Mouse (Mus musculus) thymus, postnatal 36 days (tissue): Measurements from ENCODE around the gene Jam3.
"Not testable (repeated sequence)": the region's sequence is repeated elsewhere in the genome, so short reads cannot be mapped to it uniquely, and the experiment has no call there.

Experiments
- DNase-seq, 2 experiments: peaks; one replicate each; pipeline ENCODE4 v3.0.0; 2022; ENCODE audit warnings: mixed read lengths in 2 of 2

The Jam3 gene

DNA sequence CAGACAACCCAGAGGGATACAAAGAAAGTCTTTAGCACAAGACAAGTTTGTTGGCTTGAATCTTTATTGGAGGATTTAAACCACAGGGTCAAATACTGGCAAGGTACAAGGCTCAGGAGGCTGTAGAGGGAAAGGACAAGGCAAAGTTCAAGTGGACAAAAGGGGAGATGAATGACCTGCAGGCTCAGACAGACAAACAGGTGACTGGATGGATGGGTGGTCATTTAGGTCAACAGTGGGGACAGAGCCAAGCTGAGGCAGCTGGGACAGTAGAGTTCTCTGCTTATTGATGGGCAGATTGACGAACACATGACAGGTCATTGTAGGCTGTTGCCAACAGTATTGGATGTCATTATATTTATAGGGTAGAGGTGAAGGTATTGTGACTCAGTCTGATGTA, 11.8 kb upstream of the Jam3 start:
- DNase-seq: no peak

DNA sequence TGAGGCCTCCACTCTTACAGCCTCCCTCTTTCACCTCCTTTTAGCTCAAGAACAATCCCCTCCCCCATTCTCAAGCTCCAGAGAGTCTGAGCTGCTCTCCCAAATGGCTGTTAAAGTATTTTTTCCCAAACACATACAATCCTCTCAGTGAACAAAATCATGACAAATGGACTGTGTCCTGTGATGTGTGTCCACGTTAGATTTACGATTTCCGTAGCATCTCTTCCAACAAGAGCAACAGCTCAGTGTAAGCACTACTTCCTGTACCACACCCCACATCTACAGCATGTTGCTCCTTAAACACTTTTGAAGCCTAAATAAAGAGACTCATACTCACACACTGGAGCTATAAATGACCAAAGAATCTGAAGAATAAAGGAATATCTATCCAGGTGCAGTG, 10.4 kb upstream of the Jam3 start:
- no peak for DNase-seq

DNA sequence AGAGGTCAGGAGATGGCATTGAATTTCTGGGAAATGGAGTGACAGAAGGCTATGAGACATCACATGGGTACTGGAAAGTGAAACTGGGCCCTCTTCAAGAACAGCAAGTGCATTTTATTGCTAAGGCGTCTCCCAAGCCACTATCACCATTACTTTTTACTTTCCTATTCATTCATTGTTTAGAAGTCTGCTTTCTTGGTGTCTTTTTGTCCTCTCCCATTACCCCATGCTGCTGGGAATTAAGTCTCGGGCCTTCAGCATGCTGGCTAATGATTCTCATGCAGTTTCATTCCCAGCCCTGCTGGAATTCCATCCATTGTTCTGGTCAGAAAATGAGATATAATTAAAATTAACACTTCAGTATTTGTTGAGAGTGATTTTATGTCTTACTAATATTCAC, 9.7 kb upstream of the Jam3 start:
- no peak for DNase-seq

GRCm38 (mm10) chr9:27163661-27164060, 8.4 kb upstream of the Jam3 start:
- not testable (repeated sequence) for DNase-seq

- DNase-seq: no peak
Measured at GRCm38 (mm10) chr9:27153861-27154260, 1.4 kb downstream of the Jam3 start.

DNA sequence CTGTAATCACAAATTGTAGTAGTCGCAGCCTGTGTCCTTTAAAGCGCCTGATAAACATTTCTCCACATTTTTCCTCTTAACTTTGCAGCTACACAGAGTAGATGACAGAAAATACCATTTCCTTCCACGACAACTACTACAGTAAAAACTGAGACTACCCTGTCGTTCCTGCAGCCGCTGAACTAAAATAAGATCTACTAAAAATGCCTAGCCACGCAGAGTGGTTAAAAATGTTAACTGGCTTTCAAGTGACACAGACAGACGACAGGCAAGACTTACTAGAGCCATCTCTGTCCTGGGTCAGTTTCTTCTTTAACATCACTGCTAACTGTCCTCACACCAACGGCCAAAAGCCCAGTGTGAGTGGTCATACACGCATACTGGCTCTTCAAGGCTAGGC, 5.4 kb downstream of the Jam3 start:
- DNase-seq: no peak

DNA sequence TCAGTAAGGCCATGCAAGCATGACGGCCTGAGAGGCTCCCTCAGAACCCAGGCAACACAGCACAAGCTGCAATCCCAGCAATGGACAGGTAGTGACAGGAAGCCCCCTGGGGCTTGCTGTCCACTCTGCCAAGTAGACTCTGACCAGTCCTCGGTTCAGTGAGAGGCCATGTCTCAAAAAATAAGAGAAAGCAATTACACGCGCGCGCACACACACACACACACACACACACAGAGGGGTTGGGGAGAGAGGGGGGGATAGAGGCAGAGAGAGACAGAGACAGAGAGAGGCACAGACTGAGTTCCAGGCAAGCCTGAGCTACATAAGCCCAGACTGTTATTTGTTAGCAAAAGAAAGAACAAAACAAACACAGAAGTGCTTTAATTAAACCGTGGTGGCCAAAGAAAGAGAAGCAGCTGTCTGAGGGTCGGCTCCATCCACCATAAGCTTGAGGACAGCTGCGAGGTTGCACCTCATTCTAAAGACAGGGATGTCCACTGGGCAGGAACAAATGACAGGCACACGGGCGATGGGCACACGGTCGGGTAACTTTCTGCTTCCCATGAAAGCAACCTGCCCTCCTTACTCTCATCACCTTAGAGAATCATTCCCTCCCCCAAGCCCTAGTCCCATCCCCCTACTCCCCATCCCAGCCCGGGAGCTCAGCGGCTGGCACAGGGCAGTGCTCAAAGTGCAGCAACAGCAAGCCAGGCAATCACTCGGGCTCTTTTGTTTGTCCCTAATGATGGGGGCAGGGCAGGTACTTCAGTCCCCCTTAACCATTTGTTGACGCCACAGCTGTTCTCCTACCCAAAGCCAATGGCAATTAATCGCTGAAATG, 6.4 kb downstream of the Jam3 start:
- DNase-seq: no peak

DNA sequence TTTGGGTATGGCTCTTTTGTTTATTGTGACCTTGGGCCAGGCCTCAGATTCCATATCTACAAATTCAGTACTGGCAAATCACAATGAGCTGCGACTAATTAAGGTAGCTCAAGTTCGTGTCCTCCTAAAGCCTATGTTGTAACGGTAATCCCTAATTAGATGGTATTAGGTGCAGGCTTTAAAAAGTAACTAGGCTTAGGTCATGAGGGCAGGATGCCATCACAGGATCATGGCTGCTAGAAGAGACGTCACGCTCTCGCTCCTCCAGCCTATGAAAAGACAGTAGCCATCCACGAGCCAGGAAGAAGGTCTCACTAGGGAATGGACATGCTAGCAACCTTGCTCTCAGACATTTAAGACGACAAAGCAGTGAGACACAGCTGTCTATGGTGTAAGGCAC, 7.3 kb downstream of the Jam3 start:
- no peak for DNase-seq

DNA sequence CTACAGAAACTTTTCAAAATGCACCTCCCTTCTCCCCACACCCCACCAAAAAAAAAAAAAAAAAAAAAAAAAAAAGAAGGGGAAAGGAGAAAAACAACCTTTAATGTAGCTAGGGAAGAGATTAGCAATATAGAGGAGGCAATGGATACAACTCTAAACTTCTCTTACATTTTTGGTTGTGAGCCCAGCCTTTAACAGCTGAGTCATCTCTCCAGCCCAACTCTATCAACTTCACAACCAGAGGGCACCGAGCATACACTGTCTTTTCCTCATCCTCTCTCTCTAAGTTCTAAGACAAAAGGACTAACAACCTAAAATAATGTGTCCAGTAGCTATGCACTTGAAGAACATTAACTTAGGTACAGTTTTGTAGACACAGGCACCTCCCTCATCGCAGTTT, 8.4 kb downstream of the Jam3 start:
- DNase-seq: no peak

DNA sequence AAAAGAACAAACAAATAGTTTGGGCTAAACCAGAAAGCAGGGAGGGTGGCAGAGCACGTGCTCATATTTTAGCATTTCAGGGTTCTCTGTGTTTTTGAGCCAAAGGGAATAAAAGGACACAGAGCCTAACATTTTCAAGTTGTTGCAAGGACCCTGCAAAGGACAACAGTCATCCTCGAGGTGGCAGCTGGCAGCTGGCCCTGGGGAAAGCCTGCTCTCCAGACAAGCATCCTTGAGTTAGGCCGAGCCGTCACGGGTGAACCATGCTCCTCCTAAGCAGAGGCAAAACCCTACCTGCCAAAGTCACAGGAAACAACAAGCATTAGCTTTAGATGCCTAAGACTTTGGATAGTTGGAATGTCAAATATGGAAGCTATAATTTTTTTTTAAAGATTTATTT, 10.2 kb downstream of the Jam3 start:
- no peak for DNase-seq

DNA sequence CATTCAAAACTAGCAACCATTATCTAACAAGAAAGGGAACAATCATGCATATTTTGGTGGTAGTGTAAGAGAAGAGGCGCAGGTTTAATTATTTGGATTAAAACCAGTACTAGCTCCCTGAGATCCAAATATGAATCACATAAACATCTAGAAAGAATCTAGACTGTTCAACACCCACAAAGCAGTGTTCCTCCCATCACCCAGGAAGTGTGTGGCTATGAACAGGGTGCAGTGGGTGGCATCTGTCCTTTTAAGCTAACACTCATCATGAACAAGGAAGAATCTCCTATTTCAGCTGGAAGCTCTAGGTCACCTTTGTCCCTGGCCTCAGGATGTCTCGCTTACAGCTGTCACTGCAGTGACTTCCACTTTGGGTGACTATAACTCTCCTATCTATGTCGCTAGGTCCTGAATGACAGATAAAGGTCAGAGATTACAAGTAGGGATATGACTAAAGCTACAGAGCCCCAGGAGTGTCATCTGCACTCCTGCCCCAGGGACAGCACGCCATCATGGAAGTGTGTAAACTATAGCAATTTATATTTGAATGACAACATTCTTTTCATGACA, 10.9 kb downstream of the Jam3 start:
- no peak for DNase-seq

- DNase-seq: no peak
Measured at GRCm38 (mm10) chr9:27140432-27141065, 14.7 kb downstream of the Jam3 start.

- no peak for DNase-seq
Measured at GRCm38 (mm10) chr9:27136651-27137050, 18.6 kb downstream of the Jam3 start.

- DNase-seq: no peak
Measured at GRCm38 (mm10) chr9:27135372-27135771, 19.8 kb downstream of the Jam3 start.

- no peak for DNase-seq
Measured at GRCm38 (mm10) chr9:27134410-27134809, 20.8 kb downstream of the Jam3 start.

DNA sequence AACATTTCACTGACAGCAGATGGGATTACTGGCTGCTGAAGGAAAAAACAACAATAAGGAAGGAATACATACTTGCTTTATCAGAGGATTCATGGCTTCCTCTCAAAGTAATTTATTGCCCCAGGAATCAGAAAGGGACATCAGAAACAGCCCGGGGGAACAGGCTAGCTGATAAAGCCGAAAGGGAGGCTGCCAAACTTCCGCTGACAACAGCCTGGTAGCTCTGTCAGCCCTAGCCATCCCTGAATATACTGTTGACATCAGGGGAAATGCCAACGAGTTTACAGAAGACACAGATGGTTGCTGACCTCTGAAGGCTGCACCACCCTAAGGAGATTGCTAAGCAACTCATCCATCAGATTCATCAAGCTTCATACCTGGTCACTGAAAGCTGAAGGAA, 26.6 kb downstream of the Jam3 start:
- DNase-seq: no peak

GRCm38 (mm10) chr9:27126543-27126942, 28.7 kb downstream of the Jam3 start:
- DNase-seq: no peak

DNA sequence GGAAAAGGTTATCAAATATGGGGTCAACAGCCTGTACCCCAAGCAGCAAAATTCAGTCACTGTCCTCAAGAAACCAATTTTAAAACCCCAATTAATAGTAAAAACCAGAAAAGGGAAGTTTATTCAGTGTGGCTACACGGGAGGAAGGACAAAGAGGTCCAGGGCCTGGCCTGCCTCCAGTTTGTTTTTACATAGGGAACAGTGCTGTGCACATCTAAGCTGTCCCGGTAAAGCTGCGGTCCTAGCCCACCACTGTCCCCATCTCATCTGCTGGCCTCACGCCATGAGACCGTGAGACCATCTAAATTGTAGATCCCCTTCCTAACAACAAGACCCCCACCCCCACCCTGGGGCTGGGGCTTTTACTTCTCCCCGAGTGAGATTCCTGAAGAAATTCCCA, 29.8 kb downstream of the Jam3 start:
- DNase-seq: no peak

- no peak for DNase-seq
Measured at GRCm38 (mm10) chr9:27123947-27124346, 31.3 kb downstream of the Jam3 start.

GRCm38 (mm10) chr9:27122963-27123362, 32.3 kb downstream of the Jam3 start:
- no peak for DNase-seq

GRCm38 (mm10) chr9:27122076-27122475, 33.1 kb downstream of the Jam3 start:
- DNase-seq: no peak

- no peak for DNase-seq
Measured at GRCm38 (mm10) chr9:27121254-27121653, 34.0 kb downstream of the Jam3 start.

- DNase-seq: no peak
Measured at GRCm38 (mm10) chr9:27111756-27112155, 43.5 kb downstream of the Jam3 start.

DNA sequence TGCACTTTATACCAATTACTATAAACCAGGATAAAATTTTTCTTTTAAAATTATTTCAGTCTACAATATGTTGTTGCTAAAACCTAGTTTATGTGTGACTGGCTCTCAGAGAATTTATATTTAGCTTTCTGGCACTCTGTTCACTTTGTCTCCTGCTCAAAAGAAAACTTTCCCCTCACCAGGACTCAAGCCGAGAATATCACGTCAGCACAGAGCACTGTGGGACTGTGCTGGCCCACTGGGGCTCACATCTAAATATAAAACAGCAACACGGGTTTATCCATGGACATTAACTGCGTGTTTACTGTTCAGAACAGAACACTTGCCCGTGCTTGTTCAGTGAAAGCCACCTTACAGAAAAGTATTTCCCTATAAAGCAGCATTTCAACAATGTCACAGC, 44.5 kb downstream of the Jam3 start:
- no peak for DNase-seq
